Mouse (Mus musculus): Measurements from ENCODE around the gene Gm33543. TPM values are rescaled to one million over a fixed set of nuclear protein-coding genes. Genes with fewer than 3 reads are reported as not detected.

Gm33543 gene
- total RNA-seq, 2 experiments from 2014 or later, result 1.9 TPM

DNA sequence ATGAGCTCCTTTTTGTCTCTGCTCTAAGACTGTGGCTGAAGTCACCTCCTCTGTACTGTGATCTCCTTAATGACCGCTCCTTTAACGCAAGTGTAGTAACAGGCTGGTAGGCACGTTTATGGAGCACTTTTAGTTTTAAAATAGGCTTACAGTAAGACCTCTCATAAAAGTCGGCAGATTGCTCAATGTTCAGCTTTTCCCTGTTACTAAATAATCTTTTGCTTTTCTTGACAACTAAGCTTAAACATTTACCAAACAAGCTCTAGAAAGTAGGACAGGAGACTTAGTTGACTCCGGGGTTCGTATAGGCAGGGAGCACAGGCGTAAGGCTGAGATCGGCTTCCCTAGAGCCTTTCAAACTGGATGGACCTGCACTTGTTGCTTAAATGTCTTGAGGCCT lies 64.1 kb downstream of the Gm33543 start:
- no peak for DNase-seq (ENCODE audit: low spot score)

GRCm38 (mm10) chr10:95777701-95778320 lies 64.9 kb downstream of the Gm33543 start:
- DNase-seq (ENCODE audit: low spot score), result no peak

DNA sequence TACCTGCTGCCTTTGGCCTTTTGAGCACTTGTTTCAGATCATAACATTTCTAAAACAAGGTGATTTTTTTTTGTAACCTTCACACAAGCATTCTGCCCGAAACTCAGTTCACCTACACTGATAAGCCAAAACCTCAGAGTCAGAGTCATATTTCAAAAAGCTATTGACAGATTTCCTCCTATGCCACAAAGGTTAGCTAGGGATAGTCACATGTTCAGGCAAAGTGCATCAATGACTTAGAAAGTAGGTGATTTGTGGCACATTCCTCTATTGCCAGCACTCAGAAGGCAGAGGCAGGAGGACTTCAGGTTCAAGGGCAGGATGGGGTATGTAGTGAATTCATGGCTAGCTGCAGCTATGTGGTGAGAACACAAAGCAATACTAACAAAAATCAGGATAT lies 65.7 kb downstream of the Gm33543 start:
- no peak for DNase-seq (ENCODE audit: low spot score)

- DNase-seq (ENCODE audit: low spot score), result no peak
Measured at GRCm38 (mm10) chr10:95774856-95775255, 67.9 kb downstream of the Gm33543 start.

DNA sequence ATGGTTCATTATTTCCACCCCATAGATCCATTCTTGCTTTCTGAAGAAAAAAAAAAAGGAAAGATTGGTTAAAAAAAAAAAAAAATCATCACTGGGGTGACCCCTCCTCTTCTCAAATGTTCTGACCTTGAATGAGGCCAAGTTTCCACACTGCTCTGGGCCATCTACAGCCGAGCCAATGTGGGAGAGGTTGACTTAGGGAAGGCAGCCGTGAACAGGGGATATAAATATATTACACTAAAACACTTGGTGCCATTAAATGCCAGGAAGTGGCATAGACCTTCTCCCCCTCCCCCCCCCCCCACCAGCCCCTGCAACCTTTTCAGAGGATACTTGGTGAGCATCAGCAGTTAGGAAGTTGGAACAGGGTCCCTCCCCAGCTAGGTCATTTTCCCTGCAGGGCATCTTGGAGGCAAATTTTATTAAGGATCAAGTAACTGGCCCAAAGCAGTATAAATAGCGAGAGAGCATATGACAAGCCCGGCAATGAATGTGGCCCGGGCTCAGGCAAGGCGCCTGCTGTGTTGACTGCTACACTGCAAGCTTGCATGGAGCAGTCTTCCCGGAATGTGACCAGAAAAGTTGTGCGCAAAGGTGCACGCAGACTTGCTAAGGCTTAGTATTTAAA lies 68.6 kb downstream of the Gm33543 start:
- DNase-seq (ENCODE audit: low spot score), result peak; percentile 75

Other genes with a start within 250 kb of the Gm33543 start
- not detected for gene Anapc15-ps, start 169.5 kb downstream of the Gm33543 start, total RNA-seq (2021)
- gene Eea1, start 97.7 kb upstream of the Gm33543 start, total RNA-seq (2021), result 10 to 100 TPM; 23.6 to 29.5 TPM